Mouse (Mus musculus) adipocyte (in vitro differentiated cells): Measurements from ENCODE around the gene Trpm1.
A peak's percentile ranks its signal among the peaks of the same experiment; 100 is the strongest.
"Not testable (repeated sequence)": the region's sequence is repeated elsewhere in the genome, so short reads cannot be mapped to it uniquely, and the experiment has no call there.

ENCODE experiments used
- DNase-seq: peaks from one replicate; pipeline ENCODE4 v3.0.0-alpha.2; 2016; ENCODE audit warnings: low spot score

The Trpm1 gene

DNA sequence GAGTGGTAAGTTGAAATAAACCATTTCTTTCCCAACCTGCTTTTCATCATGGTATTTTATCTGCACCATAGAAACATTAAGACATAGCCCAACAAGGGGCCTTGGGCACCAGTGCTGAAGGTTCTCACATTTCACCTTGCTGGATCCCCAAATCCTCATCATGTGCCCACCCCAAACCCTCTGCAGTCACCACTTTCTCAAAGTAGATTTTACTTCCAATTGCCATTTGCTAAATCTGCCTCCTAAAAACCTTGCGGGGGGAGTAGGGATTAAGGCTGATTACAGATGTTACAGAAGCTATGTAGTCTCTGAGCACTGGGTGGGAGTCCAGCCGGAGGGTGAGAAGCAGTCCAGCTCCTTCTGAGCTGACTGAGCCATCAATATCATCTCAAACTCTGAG, at the start of gene Trpm1:
TSS of gene Trpm1 (plus strand) at position 301 of the 400 bp plus-strand sequence.
- no peak for DNase-seq

DNA sequence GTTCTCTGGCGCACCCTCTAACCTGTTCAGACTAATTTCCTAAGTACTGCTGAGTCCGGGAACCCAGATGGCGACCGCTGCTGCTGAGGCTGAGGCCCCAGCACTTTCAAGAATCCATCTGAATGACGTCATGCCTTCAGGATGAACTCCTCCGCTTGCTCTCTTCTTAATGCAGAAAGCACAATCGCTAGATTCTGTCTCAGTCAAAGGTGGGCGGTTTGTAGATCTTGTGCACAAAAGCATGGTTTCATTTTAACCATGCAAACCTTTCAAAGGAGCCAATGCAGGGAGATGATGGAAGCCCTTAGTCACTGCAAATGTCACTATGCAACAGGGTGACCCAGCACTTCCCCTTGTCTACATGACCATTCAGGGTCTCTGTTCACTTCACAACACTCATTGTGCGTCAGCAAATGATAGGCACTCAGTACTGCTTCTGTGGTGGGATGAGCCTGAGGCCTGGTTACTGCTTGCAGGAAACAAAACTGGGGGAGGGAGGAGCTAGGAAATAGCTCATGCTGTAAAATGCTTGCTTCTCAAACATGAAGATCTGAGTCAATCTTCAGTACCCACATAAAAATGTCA, 31.4 kb upstream of the Trpm1 start:
- DNase-seq = no peak

DNA sequence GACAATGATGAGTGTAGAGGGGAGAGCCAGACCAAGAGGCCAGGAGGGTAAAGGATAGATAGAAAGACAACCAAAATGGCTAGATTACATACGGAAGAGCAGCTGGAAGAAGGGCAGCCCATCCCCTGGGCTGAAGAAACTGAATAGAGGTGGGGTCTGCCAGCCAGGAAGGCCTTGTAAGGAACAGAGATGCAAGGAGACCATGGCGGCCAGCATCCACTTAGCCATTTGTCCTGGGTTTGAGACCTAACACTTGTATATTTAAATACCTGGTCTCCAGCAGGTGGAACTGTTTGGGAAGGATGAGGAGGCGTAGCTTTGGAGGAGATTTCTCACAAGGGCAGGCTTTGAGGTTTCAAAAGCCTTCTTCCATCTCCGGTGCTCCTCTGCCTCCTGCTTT, 29.9 kb upstream of the Trpm1 start:
- no peak for DNase-seq

DNA sequence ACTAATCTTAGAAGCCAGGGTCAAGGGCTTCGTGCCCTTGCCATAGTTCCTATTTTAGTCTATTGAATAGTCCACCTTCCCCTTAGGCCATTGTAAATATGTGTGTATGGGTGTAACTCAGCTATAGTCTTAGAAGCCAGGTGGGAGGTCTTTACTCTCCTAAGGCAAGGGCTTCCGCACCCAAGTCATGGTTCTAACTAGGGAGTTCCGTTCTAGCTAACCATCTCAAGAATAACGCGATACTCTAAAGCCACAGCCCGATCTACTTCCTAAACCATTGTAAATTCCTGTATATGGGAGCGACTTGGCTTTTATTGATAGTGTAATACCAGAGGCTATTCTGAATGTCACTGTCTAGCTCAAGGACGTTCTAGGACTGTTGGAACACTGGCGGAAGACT, 27.6 kb upstream of the Trpm1 start:
- DNase-seq = not testable (repeated sequence)

DNA sequence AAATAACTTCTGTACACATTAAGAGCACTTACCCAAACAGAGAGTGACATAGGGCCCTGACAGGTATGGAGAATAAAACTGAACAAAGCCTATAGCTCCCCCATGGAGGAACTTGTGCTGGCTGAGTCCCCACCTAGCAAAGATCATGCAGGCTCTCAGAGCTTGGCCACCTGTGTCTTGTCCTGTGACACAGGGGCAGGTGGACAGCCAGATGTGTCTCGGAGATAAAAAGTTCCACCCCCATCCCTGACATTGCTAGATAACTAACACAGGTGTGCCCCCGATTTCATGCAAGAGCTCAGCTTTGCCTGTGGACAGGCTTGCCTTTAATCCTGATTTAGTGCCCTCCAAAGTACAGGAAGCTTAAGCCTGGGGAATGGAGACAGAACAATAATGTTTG, 13.8 kb upstream of the Trpm1 start:
- no peak for DNase-seq

DNA sequence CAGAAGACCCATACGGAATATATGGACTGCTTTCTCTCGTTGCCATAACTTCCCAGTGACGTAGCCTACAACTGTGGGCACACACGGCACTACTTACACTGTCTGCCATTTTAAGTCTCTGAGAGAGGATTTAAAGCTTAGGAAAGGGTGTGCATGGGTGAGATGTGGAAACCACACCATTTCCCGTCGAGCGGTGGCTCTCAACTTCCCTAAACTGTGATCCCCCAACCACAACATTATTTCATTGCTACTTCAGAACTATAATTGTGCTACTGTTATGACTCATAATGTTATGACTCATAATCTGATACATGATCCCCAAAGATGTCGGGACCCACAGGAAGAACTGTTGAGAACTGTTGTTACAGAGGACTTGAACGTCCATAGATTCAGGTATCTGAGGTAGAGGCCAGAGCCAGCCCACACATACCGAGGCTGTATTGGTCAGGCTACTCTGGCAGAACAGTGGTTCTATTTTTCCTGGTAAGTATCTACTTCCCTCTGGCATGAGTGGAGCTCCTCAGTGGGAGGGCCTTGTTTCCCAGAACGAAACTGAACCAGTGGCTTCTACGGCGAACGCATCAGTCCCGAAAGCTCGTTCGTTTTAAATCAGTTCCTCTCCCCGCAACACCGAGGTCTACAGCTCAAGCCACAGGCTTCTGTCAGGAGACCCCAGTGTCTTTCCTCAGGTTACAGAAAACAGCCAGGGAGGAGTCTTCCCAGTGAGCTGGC, 12.2 kb upstream of the Trpm1 start:
- no peak for DNase-seq

DNA sequence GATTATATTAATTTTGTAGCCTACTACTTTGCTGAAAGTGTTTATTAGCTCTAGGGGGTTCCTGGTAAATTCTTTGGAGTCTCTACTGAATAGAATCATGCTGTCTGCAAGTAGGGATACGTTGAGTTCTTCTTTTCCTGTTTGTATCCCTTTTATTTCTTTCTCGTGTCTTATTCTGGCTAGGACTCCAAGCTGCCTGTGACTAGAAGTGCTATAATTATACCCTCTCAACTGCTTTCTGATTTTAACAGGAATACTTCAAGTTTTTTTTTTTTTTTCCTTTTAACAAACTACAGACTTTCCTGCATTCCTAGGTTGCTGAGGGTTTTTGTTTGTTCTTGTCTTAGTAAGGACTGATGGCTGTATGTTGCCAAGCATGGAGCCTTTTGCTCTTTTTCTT, 4.3 kb upstream of the Trpm1 start:
- no peak for DNase-seq

DNA sequence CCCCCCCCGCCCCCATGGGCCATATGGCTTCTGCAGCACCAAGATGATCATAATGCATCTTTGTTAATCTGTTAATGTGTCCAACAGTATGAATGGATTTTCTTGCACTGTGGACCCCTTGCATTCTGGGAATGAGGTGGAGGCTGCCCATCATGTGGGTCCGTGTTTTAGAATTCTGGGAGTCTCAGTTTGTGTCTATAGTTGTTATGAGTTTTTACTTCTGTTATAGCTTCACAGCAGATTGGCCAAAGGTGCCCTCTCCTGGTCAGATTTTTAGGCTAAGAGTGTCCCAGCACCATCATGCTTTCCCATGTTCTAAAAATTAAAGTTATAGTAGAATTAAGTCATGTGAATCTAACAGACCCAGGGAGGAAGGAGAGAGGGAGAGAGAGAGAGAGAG, 3.9 kb upstream of the Trpm1 start:
- DNase-seq = peak; percentile 42

DNA sequence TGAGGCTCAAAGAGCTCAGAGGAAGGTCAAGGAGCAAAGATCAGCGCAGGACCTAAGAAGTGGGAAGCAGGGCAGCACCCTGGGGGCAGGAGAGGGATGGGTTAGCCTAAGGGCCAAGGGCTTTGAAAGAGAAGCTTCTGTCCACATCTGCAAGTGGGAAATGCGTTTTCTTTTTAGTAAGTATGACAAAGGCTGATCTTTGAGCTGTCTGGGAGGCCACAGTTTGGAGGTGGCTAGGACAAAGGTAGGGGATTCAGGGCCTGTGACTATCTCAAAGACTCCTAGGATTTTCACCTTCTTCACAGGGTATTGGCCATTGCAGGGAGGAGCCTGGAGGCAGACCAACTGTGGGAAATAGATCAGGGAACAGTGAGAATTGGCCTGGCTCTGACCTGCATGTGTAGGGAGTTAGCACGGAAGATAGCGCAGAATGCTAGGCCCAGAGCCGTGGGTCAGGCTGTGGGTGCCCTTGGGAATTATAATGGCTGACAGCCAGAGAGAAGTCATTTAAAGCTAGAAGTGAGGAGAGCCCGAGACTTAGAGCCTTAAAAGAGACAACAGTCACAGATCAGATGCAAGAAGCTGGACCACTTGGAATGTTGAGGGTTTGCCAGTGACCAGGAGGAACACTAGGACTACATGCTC, 3.1 kb upstream of the Trpm1 start:
- DNase-seq = peak; percentile 35

DNA sequence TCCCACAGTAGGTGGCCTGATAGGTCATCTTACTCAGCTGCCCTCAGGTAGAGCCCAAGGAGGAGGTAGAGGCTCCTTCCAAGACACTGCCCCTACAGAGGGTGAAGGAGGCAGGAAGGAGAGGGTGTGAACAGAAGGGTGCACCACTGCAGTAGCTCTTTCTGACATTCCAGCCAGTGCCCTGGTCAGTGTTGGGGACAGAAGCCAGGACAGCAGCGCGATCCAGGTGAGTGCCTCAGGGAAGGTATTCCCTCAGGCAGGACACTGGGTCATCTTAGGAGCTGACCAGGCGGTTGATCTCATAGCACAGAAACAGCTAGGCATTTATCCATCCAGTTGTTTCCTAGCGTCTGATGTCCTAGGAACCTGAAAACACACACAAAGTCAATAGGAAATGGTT, 1.6 kb downstream of the Trpm1 start:
- DNase-seq = no peak

DNA sequence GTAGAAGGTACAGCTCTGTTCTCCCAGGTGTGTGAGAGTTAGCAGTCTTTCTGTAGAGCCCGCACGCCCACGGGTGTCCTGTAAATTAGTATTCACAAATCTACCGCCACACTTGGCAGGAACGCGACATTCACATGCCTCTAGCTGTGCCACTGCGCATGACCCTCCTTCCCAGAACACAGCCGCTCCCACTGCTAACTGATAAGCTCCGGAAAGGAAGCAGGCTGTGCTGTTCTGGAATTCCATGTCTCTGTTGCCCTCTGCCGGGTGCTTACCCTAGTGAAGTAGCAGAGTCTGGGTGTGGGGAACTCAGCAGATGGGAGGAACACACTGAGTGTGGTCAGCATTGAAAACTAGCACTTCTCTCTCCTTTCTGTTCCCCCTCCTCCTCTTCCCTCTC, 2.1 kb downstream of the Trpm1 start:
- DNase-seq = peak; percentile 67

DNA sequence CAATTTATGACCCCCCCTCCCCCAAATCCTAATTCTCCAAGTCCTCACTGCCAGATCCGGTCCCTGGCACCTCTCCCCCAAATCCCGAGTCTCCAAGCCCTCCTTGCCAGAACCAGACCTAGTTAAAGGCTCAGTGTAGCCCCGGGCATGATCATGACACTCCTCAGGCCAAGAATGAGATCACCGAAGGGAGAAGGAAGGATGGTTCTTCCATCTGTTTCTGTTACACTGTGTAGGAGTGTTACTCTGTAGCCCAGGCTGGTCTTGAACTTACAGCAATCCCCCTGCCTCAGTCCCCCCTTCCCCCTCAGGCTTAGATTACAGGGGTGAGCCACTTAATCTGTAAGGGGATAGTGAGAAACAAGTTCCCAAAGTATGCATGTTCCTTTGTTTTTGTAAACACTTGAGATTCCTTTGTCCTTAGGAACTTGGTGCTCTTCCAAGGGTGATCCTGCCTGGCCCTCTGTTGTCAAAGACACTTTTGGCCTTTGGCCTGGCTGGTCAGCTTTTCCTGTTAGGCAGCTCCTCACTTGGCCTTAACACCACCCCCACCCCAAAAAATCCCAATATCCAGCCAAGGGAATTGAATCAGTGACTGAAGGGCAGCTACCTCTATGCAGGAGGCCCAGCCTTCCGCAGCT, 2.8 kb downstream of the Trpm1 start:
- DNase-seq = peak; percentile 84

DNA sequence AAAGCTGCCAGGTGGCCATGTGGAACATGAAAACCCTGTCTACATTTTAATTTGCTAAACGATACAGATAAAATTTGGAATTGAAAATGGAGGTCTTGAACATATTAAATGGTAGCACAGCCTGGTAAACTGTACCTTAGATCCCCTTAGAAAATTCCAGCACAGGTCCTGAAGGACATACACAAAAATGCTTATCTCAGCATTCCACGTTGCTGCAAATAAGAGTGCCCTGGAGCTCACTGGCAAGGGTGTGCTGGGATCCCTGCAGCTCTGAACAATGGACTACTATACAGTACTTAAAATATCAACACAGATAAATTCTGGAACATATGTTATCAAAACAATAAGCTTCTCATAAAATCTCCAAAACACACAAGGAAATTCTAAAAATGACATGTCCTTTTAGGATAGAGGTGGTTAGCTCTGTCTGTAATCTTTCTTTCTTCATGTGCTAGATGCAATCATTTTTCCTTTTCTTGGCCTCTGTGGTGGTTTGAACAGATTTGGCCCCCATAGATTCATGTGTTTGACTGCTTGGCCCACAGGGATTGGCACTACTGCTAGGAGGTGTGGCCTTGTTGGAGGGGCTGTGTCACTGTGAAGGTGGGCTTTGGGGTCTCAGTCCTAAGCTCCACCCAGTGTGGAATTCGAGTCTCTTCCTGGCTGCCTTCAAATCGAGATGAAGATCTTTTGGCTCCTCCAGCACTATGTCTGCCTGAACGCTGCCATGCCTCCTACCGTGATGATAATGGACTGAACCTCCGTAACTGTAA, 3.5 kb downstream of the Trpm1 start:
- DNase-seq = no peak

DNA sequence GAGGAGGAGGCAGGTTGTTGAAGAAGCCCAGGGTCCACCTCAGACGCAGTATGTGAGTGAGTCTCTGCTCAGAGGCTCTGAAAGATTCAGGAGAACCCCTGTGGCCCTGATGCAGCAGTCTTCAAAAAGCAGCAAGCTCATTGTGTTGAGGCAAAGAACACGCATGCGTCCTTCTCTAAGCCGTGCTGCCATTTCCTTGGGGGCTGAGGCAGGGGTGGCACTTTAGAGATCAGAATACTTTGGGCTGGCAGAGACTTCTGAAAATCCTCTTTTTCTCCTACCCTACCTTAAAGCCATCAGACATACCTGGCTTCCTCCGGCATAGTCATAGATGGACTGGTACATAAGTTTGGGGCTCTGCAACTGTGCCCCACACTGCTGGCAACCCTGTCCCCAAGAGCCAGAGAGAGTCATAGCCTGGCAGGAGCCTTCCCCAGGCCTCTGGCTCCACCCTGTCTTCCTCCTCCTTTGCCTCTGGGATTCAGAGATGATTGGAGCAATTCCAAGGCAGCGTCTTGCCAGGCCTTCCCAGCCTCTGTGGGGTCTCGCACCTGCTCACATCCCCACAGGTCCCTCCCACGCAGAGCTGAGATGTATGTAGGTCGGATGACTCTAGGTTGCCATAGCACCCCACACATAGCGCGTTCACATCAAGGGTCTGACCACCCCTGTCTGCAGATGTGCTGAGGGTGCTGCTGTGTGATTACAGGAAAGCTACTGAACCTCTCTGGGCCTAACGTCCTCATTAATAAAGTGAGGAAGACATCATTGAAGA, 4.8 kb downstream of the Trpm1 start:
- no peak for DNase-seq

DNA sequence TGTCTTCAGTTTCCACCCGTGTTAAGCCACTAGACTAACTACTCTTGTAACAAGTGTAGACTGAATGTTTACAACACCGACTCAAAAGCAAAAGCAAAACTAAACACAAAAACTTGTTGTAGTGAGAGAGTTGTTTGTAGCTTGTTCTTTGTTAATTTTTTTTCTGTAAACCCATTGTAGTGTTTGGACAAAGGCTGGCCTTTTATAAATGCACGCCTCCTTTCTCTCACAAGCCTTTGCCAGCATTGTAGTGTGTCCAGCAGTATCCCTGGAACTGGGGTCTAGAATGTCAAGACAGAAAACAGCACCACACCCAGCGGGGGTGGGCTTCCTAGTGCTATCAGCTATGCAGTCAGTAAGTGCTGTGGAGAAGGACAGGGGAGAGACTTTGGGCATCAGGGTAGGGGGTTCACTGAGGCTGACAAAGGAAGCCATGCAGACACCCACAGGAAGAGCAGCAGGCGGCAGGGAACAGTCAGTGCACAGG, 5.5 kb downstream of the Trpm1 start:
- no peak for DNase-seq

DNA sequence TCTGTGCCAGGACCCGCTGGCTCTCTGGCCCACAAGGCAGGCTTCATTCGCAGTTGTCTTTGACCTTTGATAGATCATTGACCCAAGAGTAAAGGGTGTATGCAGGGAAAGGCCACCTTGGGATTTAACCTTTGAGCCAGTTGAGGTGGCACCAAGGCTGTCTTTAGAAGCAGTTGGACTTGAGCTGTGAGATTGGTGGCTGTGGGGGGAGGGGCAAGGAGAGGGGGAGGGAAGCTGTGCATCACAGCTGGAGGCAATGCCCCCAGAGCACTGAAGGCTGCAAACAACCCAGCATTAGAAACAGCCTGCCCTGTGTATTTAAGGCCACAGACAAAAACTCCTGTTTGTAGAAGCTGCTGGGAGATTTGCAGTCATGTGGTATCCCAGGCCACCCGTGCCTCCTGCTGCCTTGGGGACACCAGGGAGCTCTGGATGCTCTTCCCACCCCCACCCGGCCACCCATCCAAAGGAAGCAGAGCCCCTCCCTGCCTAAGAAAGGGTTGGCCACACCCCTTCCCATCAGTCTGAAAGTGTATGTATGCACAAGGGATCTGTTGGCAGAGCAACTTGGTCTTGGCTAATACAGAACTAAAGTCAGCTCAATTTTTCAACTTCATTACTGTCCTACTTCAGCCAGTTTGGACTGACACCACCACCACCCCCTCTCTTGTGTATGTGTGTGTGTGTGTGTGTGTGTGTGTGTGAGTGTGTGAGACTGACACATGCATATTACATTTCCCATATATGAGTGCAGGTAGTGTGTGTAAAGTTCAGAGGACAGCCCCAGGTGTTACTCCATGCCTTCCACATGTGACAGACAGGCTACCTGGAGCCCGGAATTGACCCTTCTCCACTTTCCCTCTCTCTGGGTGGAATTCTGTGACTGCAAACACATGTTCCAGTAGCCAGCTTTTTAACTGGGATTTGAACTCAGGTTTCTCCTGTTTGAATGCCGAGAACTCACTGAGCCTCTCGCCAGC, 6.3 kb downstream of the Trpm1 start:
- peak; percentile 73 for DNase-seq

DNA sequence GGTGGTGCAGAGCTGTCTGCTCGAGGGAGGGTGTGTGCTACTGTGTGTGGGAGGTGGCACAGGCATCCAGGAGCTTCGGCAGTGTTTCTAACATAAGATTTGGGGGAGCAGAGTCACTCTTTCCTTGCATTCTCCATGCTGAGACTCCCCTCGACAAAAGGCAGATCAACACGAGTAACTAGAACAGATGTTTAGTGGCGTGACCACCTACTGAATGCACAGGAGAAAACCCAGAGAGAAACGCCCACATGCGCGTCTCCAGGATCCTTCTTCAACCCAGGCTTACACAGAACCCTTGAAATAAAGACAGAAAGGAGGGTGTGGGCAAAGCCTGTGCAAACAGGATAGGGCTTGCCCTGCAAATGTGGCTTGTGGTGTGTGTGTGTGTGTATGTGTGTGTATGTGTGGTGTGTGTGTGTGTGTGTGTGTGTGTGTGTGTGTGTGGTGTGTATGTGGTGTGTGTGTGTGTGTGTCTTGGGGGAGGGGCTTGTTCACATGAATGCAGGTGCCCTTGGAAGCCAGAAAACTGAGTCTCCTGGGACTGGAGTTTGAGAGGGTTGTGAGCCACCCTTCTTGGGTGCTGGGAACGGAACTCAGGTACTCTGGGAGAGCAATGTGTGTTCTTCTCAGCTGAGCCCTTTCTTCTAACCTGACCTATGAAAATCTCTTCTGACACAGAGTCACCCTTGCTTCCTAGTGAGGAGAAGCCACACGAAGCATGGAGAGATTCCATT, 7.3 kb downstream of the Trpm1 start:
- DNase-seq = no peak

DNA sequence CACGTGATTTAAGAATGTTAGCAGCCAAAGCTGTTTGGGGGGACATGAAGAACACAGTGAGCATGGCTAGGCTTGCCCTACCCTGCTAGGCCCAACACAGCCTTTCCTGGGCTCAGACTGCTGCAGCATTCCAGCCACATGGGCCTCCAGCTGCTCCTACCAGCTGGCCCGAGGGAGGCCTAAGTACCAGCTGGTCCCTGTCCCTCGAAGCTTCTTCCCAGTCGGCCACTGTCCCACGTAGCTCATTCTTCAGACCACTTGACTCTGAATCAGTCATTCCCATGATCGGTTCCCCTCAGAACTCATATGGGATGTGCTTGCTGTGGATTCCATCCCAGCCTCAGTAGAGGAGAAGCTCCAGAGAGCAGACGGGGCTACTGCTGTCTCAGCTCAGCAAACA, 8.4 kb downstream of the Trpm1 start:
- no peak for DNase-seq

DNA sequence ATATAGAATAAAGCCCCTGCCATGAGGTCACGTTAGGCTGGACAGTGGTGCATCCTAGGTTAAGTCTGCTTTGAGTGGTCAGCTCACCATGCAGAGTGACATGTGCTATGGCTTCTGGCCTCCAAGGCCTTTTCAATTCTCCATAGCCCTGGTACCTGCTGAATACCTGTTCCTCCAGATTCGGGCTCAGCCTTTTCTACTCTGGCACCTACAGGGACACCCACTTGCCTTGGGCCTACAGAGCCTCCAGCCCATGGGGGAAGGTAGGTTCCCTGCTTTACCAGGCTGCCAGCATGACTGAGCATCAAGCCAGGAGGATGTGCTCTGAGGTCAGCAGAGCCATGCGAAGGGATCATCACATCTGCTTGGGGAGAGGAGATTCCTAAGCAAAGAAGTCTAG, 9.5 kb downstream of the Trpm1 start:
- DNase-seq = no peak
